Mouse (Mus musculus): ENCODE data around the gene Habp4.

Gene Habp4

DNA sequence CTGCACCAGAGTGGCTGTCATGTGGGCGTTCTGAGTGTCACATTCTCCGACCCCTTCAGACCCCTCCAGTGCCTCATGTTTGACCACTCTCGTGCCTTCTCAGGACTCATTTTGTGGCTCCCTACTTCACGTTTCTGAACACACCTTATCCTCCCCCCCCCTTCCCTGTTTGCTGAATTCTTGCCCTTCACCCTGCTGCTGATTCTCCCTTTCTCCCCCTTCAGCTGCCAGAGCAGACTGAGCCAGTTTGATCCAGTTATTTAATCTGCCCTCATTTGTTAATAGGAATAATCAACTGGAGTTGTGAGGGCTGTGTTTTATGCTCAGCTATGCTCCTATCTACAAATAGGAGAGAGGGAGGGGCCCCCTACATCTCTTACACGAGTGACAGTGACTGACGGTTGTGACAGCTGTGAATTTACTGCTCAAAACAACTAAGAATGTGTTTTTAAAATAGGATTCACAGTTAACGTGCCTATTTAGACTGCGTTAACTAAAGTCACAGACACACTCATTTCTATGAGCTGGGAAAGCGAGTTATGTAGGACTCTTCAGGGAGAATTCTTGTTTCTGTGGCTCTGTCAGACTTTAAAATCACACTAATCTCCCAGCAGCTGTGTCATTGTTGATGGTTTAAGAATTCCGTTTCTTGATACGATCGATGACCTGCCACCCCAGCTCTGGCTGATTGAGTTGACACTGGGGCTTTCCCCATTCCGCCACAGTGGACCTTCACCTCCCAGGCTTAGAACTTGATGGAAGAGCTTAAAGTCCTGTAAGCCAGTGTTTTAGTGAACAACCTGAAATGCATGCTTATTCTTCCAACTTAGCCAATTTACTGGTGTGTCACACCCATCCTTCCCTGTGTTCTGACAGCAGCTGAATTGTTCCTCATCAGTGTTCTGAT is 17.4 kb downstream of the Habp4 start:
- DNase-seq = no peak

DNA sequence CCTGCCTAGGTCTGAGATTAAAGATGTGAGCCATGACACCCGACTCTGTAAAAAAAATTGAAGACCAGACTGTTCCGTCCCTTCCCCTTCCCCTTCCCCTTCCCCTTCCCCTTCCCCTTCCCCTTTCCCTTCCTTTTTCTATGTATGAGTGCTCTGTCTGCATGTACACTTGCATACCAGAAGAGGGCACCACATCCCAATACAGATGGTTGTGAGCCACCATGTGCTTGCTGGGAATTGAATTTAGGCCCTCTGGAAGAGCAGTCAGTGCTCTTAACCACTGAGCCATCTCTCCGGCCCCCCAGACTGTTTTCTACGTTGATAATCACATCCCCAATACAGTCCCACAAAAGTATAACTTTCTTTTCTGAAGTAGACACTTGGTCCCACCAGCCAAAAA is 18.7 kb downstream of the Habp4 start:
- DNase-seq = no peak

DNA sequence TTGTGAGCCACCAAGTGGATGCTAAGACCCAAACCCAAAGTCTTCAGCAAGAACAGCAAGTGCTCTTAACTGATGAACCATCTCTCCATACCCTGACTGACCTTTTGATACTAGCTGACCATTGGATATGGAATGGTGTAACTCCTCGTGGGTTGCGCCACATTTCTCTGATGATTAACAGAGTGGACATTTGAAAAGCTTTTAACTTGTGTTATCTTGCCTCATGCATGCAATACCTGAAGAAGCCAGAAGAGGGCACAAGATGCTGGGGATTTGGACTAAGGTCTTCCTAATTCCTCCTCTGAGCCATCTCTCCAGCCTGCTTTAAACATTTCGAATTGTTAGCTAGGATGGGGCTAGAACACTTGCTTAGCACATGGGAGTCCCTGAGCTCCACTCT is 19.3 kb downstream of the Habp4 start:
- DNase-seq = peak; percentile 49

DNA sequence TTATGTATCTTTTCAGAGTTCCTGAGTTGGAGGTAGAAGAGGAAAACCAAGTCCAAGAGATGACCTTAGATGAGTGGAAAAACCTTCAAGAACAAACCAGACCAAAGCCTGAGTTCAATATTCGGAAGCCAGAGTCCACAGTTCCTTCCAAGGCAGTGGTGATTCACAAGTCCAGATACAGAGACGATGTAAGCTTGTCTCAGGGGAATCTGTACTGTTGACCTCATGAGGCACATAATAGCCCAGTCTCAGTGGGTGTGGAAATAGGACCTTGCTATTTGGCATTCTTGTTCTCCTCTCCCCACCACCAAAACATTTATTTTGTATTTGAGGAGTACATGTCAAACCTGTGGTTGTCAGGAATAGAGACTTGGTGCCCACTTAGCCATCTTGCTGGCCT is 20.5 kb downstream of the Habp4 start:
- DNase-seq = no peak

DNA sequence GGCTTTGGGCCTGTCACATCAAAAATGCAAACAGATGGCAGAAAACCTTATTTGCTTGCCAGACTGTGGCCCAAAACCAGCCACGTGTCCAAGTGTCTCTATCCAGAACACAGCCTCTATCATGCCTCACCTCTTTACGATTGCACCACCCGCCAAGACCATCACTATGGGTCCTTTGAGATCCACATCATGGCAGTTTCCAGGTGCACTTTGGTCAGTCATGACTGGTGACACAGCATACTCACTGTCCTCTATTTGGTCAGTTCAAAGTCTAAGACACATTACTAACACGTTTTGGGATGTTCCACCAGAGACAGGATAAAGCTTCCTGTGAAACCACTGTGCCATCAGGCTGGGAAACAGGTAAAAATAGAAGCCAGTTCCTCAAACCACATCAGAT is 22.0 kb downstream of the Habp4 start:
- DNase-seq = no peak

DNA sequence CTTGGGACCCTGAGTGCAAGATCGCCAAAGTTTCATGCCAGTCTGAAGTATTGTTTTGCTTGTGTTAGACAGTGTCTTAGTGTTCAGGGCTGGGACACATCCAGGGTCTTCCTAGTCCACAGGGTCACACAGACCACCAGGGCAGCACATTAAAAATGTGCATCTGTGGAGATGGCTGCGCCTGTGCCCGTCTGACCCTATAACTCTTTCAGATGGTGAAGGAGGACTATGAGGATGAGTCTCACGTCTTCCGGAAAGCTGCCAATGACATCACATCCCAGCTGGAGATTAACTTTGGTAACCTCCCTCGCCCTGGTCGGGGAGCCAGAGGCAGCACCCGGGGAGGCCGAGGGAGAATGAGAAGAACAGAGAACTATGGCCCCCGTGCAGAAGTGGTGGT is 22.7 kb downstream of the Habp4 start:
- DNase-seq = no peak

DNA sequence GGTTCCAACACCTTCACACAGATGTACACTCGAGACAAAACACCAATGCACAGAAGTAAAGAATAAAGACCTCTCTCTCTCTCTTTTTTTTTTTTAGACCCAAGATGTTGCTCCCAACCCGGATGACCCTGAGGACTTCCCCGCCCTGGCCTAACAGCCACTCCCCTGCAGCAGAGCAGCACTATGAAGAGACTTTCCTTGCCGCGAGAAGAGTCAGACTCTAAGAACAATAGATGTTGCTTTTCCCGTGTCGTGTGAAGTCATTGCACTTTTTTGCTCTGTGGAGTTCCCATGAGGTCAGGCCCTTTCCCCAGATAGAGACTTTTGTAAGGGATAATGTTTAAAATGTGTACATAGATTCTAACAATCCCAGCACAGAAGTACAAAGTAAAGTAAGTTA is 23.6 kb downstream of the Habp4 start:
- no peak for DNase-seq

DNA sequence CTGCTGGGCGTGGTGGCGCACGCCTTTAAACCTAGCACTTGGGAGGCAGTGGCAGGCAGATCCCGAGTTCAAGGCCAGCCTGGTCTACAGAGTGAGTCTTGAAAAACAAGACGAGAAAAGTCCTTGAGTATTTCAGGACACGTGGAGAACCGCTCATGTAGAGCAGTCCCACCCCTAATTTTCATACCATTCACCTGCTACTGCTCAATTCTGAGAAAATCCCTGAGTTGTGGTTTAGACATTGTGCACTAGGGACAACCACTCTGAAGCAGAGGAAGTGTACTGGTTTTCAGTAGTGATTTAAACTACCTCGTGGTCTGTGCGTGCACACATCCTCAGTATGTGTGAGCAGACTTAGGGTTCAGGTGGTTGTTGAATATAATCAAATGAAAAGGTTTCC is 24.0 kb downstream of the Habp4 start:
- no peak for DNase-seq

DNA sequence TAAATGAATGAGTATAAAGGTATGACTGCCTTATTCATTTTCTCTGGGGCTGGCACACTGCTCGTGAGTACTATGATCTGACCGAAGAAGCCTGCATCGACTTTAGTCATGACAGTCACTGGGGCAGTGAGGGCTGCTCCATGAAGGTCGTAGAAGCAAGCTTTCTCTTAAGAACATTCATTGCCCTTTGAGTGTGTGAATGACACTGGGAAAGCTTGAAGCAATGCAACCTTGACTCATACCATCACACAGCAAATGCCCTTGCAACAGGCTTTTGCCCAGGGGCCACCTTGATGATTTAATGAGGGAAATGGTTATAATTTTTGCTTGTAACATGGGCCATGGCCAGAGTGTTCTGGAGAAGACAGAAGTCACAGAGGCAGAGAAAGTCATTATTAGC is 24.9 kb downstream of the Habp4 start:
- no peak for DNase-seq

DNA sequence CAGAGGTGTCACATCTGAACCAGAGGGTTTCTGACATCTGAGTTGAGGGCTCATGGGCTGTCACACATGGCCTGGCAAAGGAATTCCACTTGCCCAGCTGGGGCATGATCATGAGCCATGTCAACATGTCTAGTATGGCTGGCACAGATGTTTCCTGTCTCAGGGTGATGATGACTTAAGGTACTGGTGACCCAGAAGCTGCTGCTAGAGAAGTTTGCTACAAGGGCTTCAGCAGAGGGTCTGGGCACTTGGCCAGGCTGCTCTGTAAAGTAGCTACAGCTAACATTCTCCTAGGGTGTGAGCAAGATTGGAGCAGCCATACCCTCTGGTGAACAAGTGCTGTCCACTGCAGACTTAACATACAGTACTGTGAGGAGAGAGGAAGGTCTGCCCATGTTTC is 25.4 kb downstream of the Habp4 start:
- DNase-seq = no peak

DNA sequence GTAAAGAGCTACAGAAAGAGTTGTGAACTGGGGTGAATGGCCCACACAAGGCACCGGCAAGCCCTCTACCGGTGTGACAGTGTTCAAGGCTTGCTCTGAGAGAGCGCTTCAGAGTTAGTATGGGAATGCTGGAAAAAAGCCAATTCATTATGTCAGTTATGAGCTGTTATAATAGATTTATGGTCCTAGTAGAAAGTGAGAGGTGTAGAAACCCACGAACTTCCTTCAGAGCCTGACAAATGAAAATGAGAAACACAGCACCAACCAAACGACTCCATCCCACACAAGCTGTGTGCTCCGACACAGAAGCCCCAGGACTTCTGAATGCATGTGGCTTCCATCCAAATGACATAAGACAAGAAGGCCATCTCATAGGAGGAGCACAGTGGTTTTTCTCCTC is 36.3 kb downstream of the Habp4 start:
- no peak for DNase-seq

DNA sequence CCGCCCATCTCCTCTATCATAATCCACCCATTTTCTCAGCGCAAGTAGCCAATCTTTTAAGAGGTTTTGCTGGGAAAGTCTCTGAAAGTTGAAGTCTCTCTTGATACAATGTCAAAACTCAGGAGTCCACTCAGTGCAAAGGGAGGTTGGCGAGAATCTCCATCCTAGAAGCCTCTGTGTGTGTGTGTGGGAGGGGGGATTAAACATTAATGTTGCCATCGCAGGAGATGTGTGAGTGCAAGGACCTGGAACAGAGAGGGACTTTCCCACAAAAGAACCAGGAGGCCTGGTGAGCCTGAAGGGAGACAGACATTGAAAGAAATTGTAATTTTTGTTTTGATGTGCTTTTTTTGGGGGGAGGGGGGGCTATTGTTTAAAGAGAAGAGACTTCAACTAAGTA is 36.7 kb downstream of the Habp4 start:
- DNase-seq = no peak

DNA sequence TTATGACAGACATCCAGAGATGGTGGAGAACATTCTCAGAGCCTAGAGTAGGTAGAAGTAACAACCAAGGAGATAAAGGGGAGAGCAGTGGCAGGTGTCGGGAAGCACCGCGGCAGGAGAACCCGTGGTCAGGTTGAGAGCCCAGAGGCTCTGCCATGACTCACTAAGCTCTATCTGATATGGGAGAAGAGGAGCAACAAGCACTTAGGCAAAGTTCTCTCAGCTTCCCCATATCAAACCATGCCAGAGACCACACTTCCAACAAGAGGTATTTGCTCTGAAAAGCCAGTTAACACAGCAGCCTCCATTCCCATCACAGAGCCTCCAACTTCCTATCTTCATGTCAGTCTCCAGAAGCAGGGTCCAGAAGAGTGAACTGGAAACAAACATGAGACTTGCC is 39.3 kb downstream of the Habp4 start:
- DNase-seq = no peak

DNA sequence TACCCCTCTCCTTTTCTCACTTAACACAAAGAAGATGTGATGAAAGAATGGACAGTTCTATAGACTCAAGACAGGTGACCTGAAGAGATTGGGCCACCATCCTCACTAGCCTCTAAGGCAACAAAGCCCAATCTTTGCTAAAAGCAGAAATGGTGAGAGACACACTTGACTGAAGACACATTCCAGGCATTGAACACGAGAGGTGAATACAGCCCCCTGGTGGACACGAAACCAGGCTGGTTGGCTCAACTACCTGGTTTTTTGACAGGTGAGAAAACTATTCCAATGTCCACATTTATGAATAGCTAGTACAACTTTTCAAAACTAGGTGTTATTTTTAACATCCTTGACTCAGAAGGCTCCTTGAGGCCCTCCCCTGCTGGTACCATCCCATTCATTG is 43.1 kb downstream of the Habp4 start:
- no peak for DNase-seq

DNA sequence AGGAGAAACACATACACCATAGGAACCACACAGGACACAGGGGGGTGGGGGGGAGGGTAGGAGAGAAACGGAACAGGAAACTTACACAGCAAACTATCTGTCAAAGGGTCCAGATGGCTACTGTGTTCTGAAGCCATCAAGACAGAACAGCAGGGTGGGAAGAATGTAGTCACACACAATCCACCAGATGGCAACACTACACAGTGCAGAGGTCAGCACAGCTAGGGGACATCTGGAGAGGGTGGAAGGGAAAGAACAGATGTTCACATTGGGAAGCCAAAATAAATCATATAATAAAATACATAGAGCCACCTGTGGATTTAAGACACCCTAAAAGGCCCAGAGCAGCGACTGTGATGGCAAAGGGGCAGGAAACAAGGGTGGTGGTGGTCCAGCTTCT is 43.6 kb downstream of the Habp4 start:
- no peak for DNase-seq

DNA sequence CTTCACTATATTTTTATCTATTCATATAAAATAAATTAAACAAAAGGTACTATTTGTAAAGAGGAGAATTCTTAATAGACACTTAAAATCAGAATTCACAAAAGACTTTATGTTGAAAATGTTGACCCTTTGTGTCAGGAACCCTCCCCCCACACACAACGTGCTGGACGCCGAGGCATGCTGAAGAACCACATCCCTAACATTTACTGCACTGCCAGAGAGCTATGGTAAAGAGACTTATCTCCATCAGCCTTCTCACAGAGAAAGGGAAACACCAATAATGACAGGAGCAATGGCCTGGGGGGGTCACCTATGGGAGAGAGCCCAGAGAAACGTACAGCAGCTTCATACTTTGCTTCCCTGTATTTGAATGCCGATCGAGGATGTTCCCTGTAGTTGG is 46.5 kb downstream of the Habp4 start:
- no peak for DNase-seq

DNA sequence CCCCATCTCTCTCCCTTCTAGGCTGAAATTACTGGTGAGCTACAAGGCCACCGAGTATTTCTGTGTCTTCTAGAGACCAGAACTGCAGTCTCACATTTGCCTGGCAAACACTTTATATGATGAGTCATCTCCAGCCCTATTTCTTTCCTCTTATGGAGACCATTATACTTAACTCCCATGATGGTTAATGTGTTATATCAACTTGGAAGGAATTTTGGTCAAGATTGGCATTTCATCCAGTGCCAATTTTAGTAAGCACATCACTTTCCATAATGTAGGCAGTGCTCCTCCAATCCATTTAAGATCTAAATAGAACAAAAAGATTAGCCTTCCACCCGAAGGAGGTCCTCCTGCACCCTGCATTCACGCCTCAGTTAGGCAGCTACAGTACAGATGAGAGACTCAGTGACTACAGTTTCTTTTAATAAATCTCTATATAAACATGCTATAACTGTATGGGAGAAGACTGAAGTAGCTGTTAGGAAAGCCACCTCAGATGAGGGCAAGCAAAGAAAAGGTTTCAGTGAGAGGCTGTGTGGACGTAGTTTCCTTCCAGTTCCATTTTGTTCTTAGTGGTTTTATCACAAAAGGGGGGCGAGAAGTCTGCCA is 50.5 kb downstream of the Habp4 start:
- DNase-seq = no peak

DNA sequence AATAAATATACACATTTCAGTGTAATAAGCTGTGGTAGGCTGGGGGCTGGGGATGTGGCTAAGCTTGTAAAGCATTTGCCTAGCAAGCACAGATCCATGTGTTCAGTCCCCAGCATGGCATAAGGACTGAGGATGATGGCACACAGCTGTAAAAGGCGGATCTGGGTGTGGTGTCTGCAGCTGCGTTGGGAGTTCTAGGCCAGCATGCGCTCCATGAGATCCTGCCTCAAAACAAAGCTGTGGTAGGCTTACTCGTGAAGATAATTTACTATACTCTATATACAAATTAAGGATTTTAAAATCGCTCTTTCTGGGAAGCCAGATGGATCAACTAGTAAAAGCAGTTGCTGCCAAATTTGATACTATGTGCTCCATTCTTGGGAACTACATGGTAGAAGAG is 53.3 kb downstream of the Habp4 start:
- DNase-seq = no peak

DNA sequence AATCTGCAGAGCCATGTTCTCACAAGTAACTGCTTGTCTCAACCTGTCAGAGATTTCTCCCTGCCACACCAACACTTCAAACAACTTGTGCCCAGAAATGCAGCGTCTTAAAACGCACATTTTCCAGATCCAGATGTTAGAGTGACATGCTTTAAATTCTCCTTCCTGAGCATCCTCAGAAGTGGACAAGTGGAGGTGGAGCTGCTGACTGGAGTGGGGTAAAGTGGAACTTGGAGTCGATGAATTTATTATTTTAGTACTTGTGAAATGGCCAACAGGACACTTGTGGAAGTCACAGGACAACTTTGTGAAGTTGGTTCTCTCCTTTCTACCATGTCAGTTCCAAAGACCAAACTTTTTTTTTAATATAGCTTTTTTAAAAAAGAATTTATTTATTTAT is 64.1 kb downstream of the Habp4 start:
- DNase-seq = no peak

DNA sequence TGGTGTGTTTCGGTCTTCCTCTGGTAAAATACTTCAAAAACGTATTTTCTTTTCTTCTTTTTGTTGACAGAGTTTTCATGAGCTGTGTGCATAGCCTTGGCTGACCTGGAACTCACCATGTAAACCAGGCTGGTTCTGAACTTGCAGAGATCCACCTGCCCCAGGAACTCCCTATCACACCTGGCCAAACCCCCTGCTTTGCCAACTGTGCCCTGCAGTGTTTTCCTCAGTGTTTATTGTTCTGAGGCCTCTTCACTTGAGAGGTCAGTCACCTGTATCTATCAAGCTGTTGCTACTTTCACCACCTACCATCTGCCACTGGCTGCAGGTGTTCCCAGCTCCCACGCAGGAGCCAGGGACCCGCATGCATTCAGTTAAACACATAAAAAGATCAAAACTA is 65.1 kb downstream of the Habp4 start:
- DNase-seq = no peak

DNA sequence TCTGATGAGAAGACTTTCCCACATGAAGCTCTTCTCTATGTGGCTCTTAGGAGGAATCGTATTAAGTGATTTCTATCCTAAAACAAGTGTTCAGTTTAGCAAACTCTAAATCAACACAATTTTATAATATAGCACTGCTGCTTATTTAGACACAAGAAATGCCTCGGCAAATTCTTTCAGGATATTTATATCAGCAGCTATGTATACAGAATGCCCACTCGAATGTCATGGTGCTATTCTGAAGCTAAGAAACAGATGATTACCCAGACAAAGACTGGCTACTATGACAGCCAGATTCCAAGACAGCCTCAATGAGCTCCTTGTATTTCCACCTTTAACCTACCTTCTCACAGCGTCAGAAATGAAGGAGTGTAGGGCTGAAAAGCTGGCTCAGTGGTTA is 71.5 kb downstream of the Habp4 start:
- DNase-seq = no peak

DNA sequence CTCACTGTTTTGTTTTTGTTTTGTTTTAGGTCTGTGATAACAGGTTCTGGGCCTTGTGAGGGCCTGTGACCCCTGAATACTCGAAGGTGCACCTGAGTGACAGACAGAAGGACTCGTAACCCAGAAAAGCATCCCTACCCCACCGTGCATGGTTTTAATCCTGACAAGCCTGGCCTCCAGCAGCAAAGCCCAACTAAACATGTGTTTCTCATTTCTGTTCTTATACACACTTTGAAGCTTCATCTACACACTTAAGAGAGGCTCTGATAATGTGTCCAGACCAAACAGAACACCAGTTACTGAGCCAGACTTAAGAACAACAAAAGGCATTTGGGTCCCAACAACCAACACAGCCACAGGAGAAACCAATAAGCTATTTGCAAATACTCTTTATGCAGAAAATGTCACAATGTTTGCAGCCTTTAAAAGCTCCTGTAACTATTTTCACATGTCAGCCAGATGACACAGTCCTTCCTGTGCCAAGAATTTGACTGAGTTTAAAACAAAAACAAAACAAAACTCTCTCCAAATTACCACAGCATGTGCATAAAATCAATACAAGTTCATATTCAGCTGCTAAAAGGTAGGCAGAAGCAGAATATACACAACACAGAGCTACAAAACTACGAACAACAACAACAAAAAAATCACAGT is 73.6 kb downstream of the Habp4 start:
- DNase-seq = no peak

DNA sequence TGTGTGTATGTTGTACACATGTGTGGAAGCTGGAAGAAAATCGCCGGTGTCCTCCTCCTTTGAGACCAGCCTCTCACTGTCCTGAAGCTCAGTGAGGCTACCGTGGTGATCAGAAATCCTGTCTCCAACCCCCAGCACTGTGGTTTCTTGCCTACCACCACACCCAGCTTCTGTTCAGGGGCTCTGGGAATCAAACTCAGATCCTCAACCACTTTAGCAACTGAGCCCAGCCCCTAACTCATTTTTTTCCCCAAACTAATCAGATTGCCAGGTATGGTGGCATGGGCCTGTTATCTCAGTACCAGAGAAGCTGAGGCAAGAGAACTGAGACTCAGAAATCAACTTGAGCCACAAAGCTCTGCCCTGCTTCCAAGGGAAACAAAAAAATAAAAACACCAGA is 74.2 kb downstream of the Habp4 start:
- DNase-seq = no peak
